Mouse (Mus musculus) midbrain, embryonic 12.5 days (tissue): ENCODE measurements at regions not wholly inside any gene's neighbourhood (a gene's known extent, or its start where the extent isn't known, plus 50 kb on each side); places are given as distances from the start of the nearest gene placed in this dataset.

Source experiments
- ATAC-seq: fragments of 200-750 bp; cut with Nextera tagmentation; 2 replicates; pipeline ENCODE4 v1.8.0; 2017; ENCODE audit warnings: low read depth, moderate TSS enrichment, moderate library complexity; ENCODE audit not compliant: low FRiP score
- H3K27ac ChIP-seq: fragments of 300-500 bp; sonication (generic); replicated peaks from 2 replicates; pipeline ENCODE4 v1.5.1; 2016; ENCODE audit warnings: mild to moderate bottlenecking
- H3K27me3 ChIP-seq: fragments of 300-500 bp; sonication (generic); 2 replicates; pipeline ENCODE4 v1.6.1; 2016; ENCODE audit warnings: mild to moderate bottlenecking
- H3K36me3 ChIP-seq: fragments of 300-500 bp; sonication (generic); 2 replicates; pipeline ENCODE4 v1.6.1; 2016
- H3K4me1 ChIP-seq: fragments of 300-500 bp; sonication (generic); 2 replicates; pipeline ENCODE4 v1.6.1; 2016
- H3K4me2 ChIP-seq: fragments of 300-500 bp; sonication (generic); replicated peaks from 2 replicates; pipeline ENCODE4 v1.6.1; 2016; ENCODE audit warnings: mild to moderate bottlenecking, moderate library complexity
- H3K4me3 ChIP-seq: fragments of 300-500 bp; sonication (generic); 2 replicates; pipeline ENCODE4 v1.5.1; 2016; ENCODE audit warnings: mild to moderate bottlenecking
- H3K9ac ChIP-seq: fragments of 300-500 bp; sonication (generic); replicated peaks from 2 replicates; pipeline ENCODE4 v1.6.1; 2016; ENCODE audit warnings: mild to moderate bottlenecking, moderate library complexity
- H3K9me3 ChIP-seq: fragments of 300-500 bp; sonication (generic); 2 replicates; pipeline ENCODE4 v1.6.1; 2016; ENCODE audit warnings: mild to moderate bottlenecking
- WGBS: fragments of 180-500 bp; shearing (Covaris S2); methylation state at CpG from one replicate; pipeline ENCODE4 v1.1.7; 2016; 5-methylcytosine and 5-hydroxymethylcytosine counted together

DNA sequence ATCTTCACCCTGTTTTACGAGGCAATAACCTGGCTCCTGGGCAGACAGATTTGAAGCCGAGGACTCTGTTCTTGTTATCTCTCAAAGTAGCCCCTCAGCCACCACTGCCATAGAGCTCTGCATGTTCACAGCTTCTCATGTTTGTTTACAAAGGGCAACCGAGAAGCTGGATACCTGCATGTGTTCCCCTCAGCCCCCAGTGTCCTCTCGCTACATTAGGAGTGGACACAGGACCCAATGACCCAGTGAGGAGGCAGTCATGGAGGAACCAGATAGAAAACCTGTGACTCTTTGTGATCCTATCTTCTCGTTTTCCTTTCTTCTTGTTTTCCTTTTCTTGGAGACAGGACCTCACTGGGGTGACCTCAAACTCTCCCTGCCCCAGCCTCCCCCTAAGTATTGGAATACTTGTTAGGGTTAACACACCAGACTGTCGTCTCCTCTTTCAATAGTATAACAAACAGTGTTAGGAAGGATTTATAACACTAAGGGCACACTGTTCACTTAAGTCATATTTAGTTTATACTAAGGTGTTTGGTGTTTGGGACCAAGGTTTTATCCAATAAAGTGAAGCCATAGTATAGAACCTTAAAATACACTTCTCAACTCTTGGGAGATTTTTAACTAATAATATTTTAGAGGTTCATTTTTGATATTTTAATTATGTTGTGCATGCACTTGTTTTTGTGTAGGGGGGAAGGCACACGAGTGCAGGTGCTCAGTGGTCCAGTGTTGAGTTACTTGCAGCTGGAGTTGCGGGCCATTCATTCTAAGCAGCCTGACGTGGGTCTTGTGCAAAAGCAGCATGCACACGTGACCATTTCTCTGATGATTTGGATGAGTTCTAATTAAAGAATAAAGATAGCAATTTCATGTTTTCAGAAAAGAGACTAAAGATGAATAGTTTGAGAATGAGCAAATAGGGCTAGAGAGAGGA lies 422.9 kb upstream of the BB014433 start:
- no peaks in the 10 kb centered on the region for H3K9me3 ChIP-seq
- no peak for ATAC-seq
- no peak overlapping the region for H3K27ac ChIP-seq
- no peaks in the 10 kb centered on the region for H3K4me1 ChIP-seq
- 81% methylated on average over 10 of the region's 10 CpGs for WGBS
- H3K9ac ChIP-seq: no peak overlapping the region
- no peaks in the 10 kb centered on the region for H3K36me3 ChIP-seq
- no peaks in the 10 kb centered on the region for H3K27me3 ChIP-seq
- H3K4me3 ChIP-seq: no peak overlapping the region
- no peak overlapping the region for H3K4me2 ChIP-seq

DNA sequence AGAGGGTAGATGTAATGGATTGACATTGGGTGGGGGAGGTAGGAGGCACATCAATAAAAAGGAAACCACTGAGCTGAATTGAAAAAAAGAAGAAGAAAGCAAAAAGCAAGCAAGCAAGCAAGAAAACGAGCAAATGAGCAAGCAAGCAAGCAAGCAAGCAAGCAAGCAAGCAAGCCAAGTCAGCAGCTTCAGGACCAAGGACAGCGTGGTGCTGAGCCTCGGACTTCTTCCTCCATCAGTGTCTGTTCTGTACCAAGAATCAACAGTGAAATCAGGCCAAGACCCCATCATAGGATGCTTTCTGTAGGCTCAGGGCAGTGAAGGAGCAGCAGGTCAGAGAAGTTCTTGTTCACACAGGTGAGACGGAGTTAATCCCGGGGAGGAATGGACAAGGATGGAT lies 392.7 kb upstream of the BB014433 start:
- Histone ChIP-seq H3K4me1 (no peaks in the 10 kb centered on the region), H3K9me3 (no peaks in the 10 kb centered on the region), H3K27me3 (no peaks in the 10 kb centered on the region), H3K27ac (no peak overlapping the region), H3K4me2 (no peak overlapping the region), H3K36me3 (no peaks in the 10 kb centered on the region), H3K4me3 (no peak overlapping the region), H3K9ac (no peak overlapping the region)
- no peak for ATAC-seq
- 49% methylated on average over 5 of the region's 5 CpGs for WGBS

GRCm38 (mm10) chr8:15394722-15395115 lies 348.8 kb upstream of the BB014433 start:
- no peak overlapping the region for H3K27ac ChIP-seq

GRCm38 (mm10) chr8:15393936-15394721 lies 348.3 kb upstream of the BB014433 start:
- H3K9ac ChIP-seq: no peak overlapping the region
- H3K27me3 ChIP-seq: peaks cover 2% of the 10 kb centered on the region; the same call in 1 of the 2 replicates
- no peak overlapping the region for H3K4me3 ChIP-seq
- peaks cover 8% of the 10 kb centered on the region; the same call in 1 of the 2 replicates for H3K4me1 ChIP-seq
- no peaks in the 10 kb centered on the region for H3K9me3 ChIP-seq
- 49% methylated on average over 5 of the region's 5 CpGs for WGBS
- H3K4me2 ChIP-seq: no peak overlapping the region
- no peak overlapping the region for H3K27ac ChIP-seq
- 0 out of 2 replicates have a peak, but pooled peaks have one; percentile 66 for ATAC-seq
- H3K36me3 ChIP-seq: no peaks in the 10 kb centered on the region

More at GRCm38 (mm10) chr8:15394722-15395115, 348.8 kb upstream of the BB014433 start:
- Histone ChIP-seq H3K4me2 (no peak overlapping the region), H3K9me3 (no peaks in the 10 kb centered on the region), H3K9ac (no peak overlapping the region), H3K4me3 (no peak overlapping the region), H3K36me3 (no peaks in the 10 kb centered on the region), H3K4me1 (peaks cover 8% of the 10 kb centered on the region; the same call in 1 of the 2 replicates), H3K27me3 (no peaks in the 10 kb centered on the region; the same call in 1 of the 2 replicates)
- no peak; the same call in 1 of the 2 replicates for ATAC-seq
- WGBS: 60% methylated on average over 4 of the region's 4 CpGs

DNA sequence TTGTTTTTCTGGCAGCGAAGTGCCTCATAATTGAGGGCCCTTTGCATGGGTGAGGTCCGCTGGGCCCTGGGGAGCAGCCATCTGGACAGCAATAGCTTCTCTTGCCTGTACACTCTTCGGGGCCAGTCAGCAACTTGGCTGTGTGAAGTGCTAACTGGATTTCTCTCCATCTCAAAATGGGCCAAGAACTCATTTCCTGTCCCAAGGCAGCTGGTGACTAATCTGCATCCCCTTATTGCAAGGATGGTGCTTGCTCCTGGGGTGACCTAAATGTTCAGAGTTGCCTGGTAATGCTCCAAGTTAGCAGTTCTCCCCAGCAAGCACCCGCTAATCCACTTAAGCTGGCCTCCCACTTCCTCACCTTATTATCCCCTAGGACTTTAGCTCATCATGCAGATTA lies 346.2 kb upstream of the BB014433 start:
- H3K4me3 ChIP-seq: no peak overlapping the region
- no peak overlapping the region for H3K4me2 ChIP-seq
- WGBS: 39% methylated on average over 4 of the region's 4 CpGs
- H3K9me3 ChIP-seq: no peaks in the 10 kb centered on the region
- peaks cover 3% of the 10 kb centered on the region; the same call in 1 of the 2 replicates for H3K27me3 ChIP-seq
- no peaks in the 10 kb centered on the region for H3K36me3 ChIP-seq
- no peak for ATAC-seq
- no peak overlapping the region for H3K9ac ChIP-seq
- H3K4me1 ChIP-seq: peaks cover 8% of the 10 kb centered on the region; the same call in 1 of the 2 replicates
- H3K27ac ChIP-seq: no peak overlapping the region

GRCm38 (mm10) chr8:15388791-15389190 lies 342.9 kb upstream of the BB014433 start:
- no peak for ATAC-seq
- H3K9ac ChIP-seq: no peak overlapping the region
- H3K36me3 ChIP-seq: no peaks in the 10 kb centered on the region
- H3K27me3 ChIP-seq: peaks cover 3% of the 10 kb centered on the region; the same call in 1 of the 2 replicates
- 85% methylated on average over 5 of the region's 5 CpGs for WGBS
- no peak overlapping the region for H3K27ac ChIP-seq
- H3K4me1 ChIP-seq: peaks cover 5% of the 10 kb centered on the region; the same call in 1 of the 2 replicates
- no peak overlapping the region for H3K4me2 ChIP-seq
- H3K4me3 ChIP-seq: no peak overlapping the region
- no peaks in the 10 kb centered on the region for H3K9me3 ChIP-seq

GRCm38 (mm10) chr8:15367063-15367462 lies 321.2 kb upstream of the BB014433 start:
- Histone ChIP-seq H3K4me3 (no peak overlapping the region), H3K27me3 (no peaks in the 10 kb centered on the region), H3K4me2 (no peak overlapping the region), H3K9ac (no peak overlapping the region), H3K36me3 (no peaks in the 10 kb centered on the region), H3K27ac (no peak overlapping the region), H3K4me1 (no peaks in the 10 kb centered on the region), H3K9me3 (no peaks in the 10 kb centered on the region)
- no peak for ATAC-seq
- WGBS: 76% methylated on average over 2 of the region's 2 CpGs

DNA sequence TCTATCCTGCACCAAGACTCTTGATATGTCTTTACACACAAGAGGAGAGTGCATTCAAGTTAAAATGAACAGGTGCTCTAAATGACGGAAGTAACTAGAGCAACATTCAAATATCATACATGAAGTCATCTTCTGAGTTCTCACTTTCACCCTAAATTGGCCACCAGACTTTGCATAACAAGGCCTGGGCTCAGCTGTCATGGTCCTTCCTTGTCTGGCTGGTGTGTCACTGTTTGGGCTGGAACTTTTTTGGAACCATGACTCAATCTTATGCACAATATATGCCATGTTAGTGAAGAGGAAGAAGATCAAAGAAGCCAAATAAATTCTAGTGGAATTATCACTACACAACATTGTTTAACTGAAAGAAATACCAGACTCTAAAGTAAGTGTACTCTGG lies 318.7 kb upstream of the BB014433 start:
- Histone ChIP-seq H3K36me3 (no peaks in the 10 kb centered on the region), H3K4me2 (no peak overlapping the region), H3K4me3 (no peak overlapping the region), H3K27ac (no peak overlapping the region), H3K27me3 (no peaks in the 10 kb centered on the region), H3K4me1 (no peaks in the 10 kb centered on the region), H3K9me3 (no peaks in the 10 kb centered on the region), H3K9ac (no peak overlapping the region)
- no peak for ATAC-seq
- 94% methylated on average over 1 of the region's 1 CpGs for WGBS

DNA sequence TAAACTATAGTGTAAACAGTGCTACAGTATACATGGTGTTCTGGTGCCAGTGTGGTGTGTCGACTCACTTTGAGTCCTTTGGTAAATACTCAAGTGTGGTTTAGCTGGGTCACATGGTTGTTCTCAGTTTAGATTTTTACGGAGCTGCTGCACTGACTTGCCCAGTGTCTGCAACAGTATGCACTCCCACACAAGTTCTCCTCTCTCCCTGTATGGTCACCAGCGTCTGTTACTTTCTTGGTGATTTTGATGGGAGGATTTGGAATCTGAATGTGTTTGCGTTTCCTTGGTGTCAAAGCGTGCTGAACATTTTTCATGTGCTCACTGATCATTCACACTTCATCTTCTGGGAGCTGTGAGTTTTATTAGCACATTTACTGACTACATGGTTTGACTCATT lies 298.3 kb upstream of the BB014433 start:
- Histone ChIP-seq H3K9me3 (no peaks in the 10 kb centered on the region), H3K27ac (no peak overlapping the region), H3K4me3 (no peak overlapping the region), H3K9ac (no peak overlapping the region), H3K4me2 (no peak overlapping the region), H3K4me1 (no peaks in the 10 kb centered on the region), H3K27me3 (no peaks in the 10 kb centered on the region), H3K36me3 (no peaks in the 10 kb centered on the region)
- ATAC-seq: no peak
- 91% methylated on average over 5 of the region's 5 CpGs for WGBS

GRCm38 (mm10) chr8:15343616-15344015 lies 297.7 kb upstream of the BB014433 start:
- Histone ChIP-seq H3K9me3 (no peaks in the 10 kb centered on the region), H3K4me2 (no peak overlapping the region), H3K9ac (no peak overlapping the region), H3K27ac (no peak overlapping the region), H3K4me1 (no peaks in the 10 kb centered on the region), H3K27me3 (no peaks in the 10 kb centered on the region), H3K4me3 (no peak overlapping the region), H3K36me3 (no peaks in the 10 kb centered on the region)
- WGBS: 84% methylated on average over 1 of the region's 1 CpGs
- no peak for ATAC-seq

DNA sequence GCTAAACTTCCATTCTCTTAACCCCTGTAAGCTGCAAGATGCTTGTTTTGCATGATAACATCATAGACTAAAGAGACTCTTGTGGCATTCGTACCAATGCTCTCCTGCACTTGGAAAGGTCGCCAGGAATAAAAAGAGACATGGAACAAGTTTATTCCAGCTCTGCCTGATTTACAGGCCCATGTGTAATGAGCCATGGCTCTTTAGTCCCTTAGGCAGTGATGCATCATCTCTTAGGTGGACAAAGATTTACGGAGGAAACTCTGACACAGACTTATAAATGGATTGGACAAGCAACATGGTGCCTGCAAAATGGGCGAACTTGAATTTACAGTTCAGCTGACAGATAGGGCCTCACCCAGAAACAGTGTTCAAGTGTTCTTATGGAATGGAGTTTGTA lies 288.7 kb upstream of the BB014433 start:
- no peak overlapping the region for H3K4me3 ChIP-seq
- WGBS: 88% methylated on average over 4 of the region's 4 CpGs
- no peaks in the 10 kb centered on the region for H3K9me3 ChIP-seq
- no peak for ATAC-seq
- H3K27me3 ChIP-seq: no peaks in the 10 kb centered on the region
- H3K9ac ChIP-seq: no peak overlapping the region
- no peak overlapping the region for H3K4me2 ChIP-seq
- H3K36me3 ChIP-seq: no peaks in the 10 kb centered on the region
- H3K4me1 ChIP-seq: no peaks in the 10 kb centered on the region
- no peak overlapping the region for H3K27ac ChIP-seq

DNA sequence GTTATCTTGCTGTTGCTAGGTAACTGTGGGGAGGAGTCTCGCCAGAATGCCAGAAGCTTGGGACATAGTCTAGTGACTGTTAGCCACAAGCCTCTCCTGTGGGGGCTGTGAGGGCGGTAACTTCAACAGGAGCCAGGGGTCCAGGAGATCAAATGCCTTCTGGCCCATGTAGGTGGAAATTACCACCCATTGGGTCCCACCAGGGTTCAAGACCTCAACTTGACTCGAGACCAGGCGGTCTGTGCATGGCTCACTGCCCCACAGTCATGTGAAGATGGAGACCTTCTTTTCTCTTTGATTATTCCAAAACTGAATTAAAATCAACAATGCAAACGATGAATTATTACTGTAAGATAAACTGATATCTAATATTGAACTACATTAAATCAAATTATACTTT lies 281.4 kb upstream of the BB014433 start:
- H3K9ac ChIP-seq: no peak overlapping the region
- no peak for ATAC-seq
- no peak overlapping the region for H3K4me2 ChIP-seq
- H3K9me3 ChIP-seq: no peaks in the 10 kb centered on the region
- no peak overlapping the region for H3K4me3 ChIP-seq
- no peaks in the 10 kb centered on the region for H3K27me3 ChIP-seq
- no peak overlapping the region for H3K27ac ChIP-seq
- no peaks in the 10 kb centered on the region for H3K4me1 ChIP-seq
- 49% methylated on average over 5 of the region's 5 CpGs for WGBS
- H3K36me3 ChIP-seq: no peaks in the 10 kb centered on the region
